Mouse (Mus musculus): ENCODE results near the gene E2f6. TPM values are rescaled to one million over a fixed set of nuclear protein-coding genes. Genes with fewer than 3 reads are reported as not detected.

E2f6 gene
- total and polyA plus RNA-seq, 3 experiments: 9.3 to 36.1 (median 20.0) TPM

- H3K27ac ChIP-seq (ENCODE audit: insufficient read depth, low read depth): no peak overlapping the region
- TF ChIP-seq KAT2A (IDR thresholded peaks at IDR 0.05; ENCODE audit: insufficient replicate concordance, low read length) (no peak), CHD1 (IDR thresholded peaks at IDR 0.05; ENCODE audit: low read depth, low read length) (no peak), PAX5 (IDR thresholded peaks at IDR 0.05; ENCODE audit: low read length) (no peak), SIN3A (IDR thresholded peaks at IDR 0.05; ENCODE audit: low read length) (no peak), JUND (conservative IDR thresholded peaks at IDR 0.05; ENCODE audit: low read depth, low read length) (no peak), ZKSCAN1 (IDR thresholded peaks at IDR 0.05; ENCODE audit: borderline replicate concordance, low read depth, low read length) (no peak), CTCF (conservative IDR thresholded peaks at IDR 0.05 in 1 of 2, IDR thresholded peaks at IDR 0.05 in 1 of 2; ENCODE audit: low read depth in 2 of 2, low read length in 2 of 2) (no peak), MAZ (IDR thresholded peaks at IDR 0.05; ENCODE audit: low read depth, low read length) (no peak), RAD21 (IDR thresholded peaks at IDR 0.05; ENCODE audit: low read depth, low read length) (no peak), EP300 (IDR thresholded peaks at IDR 0.05; ENCODE audit: low read length) (no peak), NELFE (IDR thresholded peaks at IDR 0.05; ENCODE audit: low read depth, low read length) (no peak), CHD2 (IDR thresholded peaks at IDR 0.05; ENCODE audit: low read length) (no peak), MXI1 (IDR thresholded peaks at IDR 0.05; ENCODE audit: low read depth, low read length) (no peak), HCFC1 (IDR thresholded peaks at IDR 0.05; ENCODE audit: low read depth, low read length) (no peak), MAX (IDR thresholded peaks at IDR 0.05; ENCODE audit: low read length) (no peak), RCOR1 (conservative IDR thresholded peaks at IDR 0.05; ENCODE audit: low read depth, low read length) (no peak), MAFK (IDR thresholded peaks at IDR 0.05; ENCODE audit: insufficient replicate concordance, low read length) (no peak), ZC3H11A (IDR thresholded peaks at IDR 0.05; ENCODE audit: low read depth, low read length) (no peak), E2F4 (IDR thresholded peaks at IDR 0.05; ENCODE audit: insufficient replicate concordance, low read depth, low read length) (no peak)
- dilution Hi-C loops (cut with MboI; ENCODE audit: extremely low pct_ligation_motif_present, extremely low pct_unique_long_range_greater_than_20kb, low sequenced_read_pairs) (no loop called here), in situ Hi-C loops (cut with MboI; ENCODE audit: low pct_ligation_motif_present, low pct_unique_long_range_greater_than_20kb, low sequenced_read_pairs) (no loop called here)
- H3K4me3 ChIP-seq (replicated peaks in 1 of 3; ENCODE audit: low read depth in 2 of 3, low read length in 2 of 3, poor library complexity in 1 of 3): no peak overlapping the region
- no peak overlapping the region for H3K9ac ChIP-seq (ENCODE audit: insufficient read depth, low read depth)
- no peaks in the 10 kb centered on the region for H3K27me3 ChIP-seq (replicated peaks)
- no peaks in the 10 kb centered on the region for H3K36me3 ChIP-seq (replicated peaks in 1 of 2; ENCODE audit: control insufficient read depth in 1 of 2, insufficient read depth in 1 of 2, low read length in 1 of 2)
- H3K4me1 ChIP-seq (ENCODE audit: control insufficient read depth in 1 of 2, insufficient read depth in 2 of 2): peaks cover 30 to 65% of the 10 kb centered on the region in 2 experiments
- H3K79me2 ChIP-seq (replicated peaks; ENCODE audit: control insufficient read depth, extremely low read depth, insufficient read depth, poor library complexity, severe bottlenecking): no peaks in the 10 kb centered on the region
- DNase-seq (ENCODE audit: extremely low read depth): no peak
- H3K9me3 ChIP-seq (replicated peaks; ENCODE audit: low read length): peaks cover 2% of the 10 kb centered on the region
- H3K4me2 ChIP-seq (ENCODE audit: insufficient read depth, low read depth, poor library complexity, severe bottlenecking): no peak overlapping the region
Measured at GRCm38 (mm10) chr12:16853431-16854165, 42.8 kb downstream of the E2f6 start.

- H3K36me3 ChIP-seq (replicated peaks in 1 of 2; ENCODE audit: control insufficient read depth in 1 of 2, insufficient read depth in 1 of 2, low read length in 1 of 2): no peaks in the 10 kb centered on the region
- H3K9me3 ChIP-seq (replicated peaks; ENCODE audit: low read length): peaks cover 2% of the 10 kb centered on the region
- no peak overlapping the region for H3K27ac ChIP-seq (ENCODE audit: insufficient read depth, low read depth)
- H3K4me2 ChIP-seq (ENCODE audit: insufficient read depth, low read depth, poor library complexity, severe bottlenecking): no peak overlapping the region
- dilution Hi-C loops (cut with MboI; ENCODE audit: extremely low pct_ligation_motif_present, extremely low pct_unique_long_range_greater_than_20kb, low sequenced_read_pairs) (no loop called here), in situ Hi-C loops (cut with MboI; ENCODE audit: low pct_ligation_motif_present, low pct_unique_long_range_greater_than_20kb, low sequenced_read_pairs) (no loop called here)
- H3K9ac ChIP-seq (ENCODE audit: insufficient read depth, low read depth): no peak overlapping the region
- no peaks in the 10 kb centered on the region for H3K27me3 ChIP-seq (replicated peaks)
- DNase-seq (ENCODE audit: extremely low read depth): no peak
- peaks cover 24 to 73% of the 10 kb centered on the region in 2 experiments for H3K4me1 ChIP-seq (ENCODE audit: control insufficient read depth in 1 of 2, insufficient read depth in 2 of 2)
- no peak overlapping the region for H3K4me3 ChIP-seq (replicated peaks in 1 of 3; ENCODE audit: low read depth in 2 of 3, low read length in 2 of 3, poor library complexity in 1 of 3)
- H3K79me2 ChIP-seq (replicated peaks; ENCODE audit: control insufficient read depth, extremely low read depth, insufficient read depth, poor library complexity, severe bottlenecking): no peaks in the 10 kb centered on the region
- TF ChIP-seq USF1 (IDR thresholded peaks at IDR 0.05; ENCODE audit: low read depth, low read length) (no peak), ETS1 (conservative IDR thresholded peaks at IDR 0.05; ENCODE audit: low read depth, low read length) (no peak), HCFC1 (IDR thresholded peaks at IDR 0.05; ENCODE audit: low read depth, low read length) (no peak), USF2 (conservative IDR thresholded peaks at IDR 0.05; ENCODE audit: low read depth, low read length) (no peak), NRF1 (IDR thresholded peaks at IDR 0.05; ENCODE audit: low read depth, low read length) (no peak), TBP (conservative IDR thresholded peaks at IDR 0.05; ENCODE audit: low read depth, low read length) (no peak), KAT2A (IDR thresholded peaks at IDR 0.05; ENCODE audit: insufficient replicate concordance, low read length) (no peak), MAFK (IDR thresholded peaks at IDR 0.05; ENCODE audit: insufficient replicate concordance, low read length) (no peak), TCF12 (IDR thresholded peaks at IDR 0.05; ENCODE audit: low read depth, low read length) (no peak), EP300 (IDR thresholded peaks at IDR 0.05; ENCODE audit: low read length) (no peak), POLR2A (IDR thresholded peaks at IDR 0.05; ENCODE audit: low read depth, low read length) (no peak), PAX5 (IDR thresholded peaks at IDR 0.05; ENCODE audit: low read length) (no peak), ZNF384 (IDR thresholded peaks at IDR 0.05; ENCODE audit: low read depth, low read length) (no peak), IRF4 (IDR thresholded peaks at IDR 0.05; ENCODE audit: low read depth, low read length) (no peak), CHD2 (IDR thresholded peaks at IDR 0.05; ENCODE audit: low read length) (no peak)
Measured at GRCm38 (mm10) chr12:16855632-16856305, 45.0 kb downstream of the E2f6 start.
